Mouse (Mus musculus): Measurements from ENCODE around the gene Acyp2. TPM values are rescaled to one million over a fixed set of nuclear protein-coding genes. Genes with fewer than 3 reads are reported as not detected.
A peak's percentile ranks its signal among the peaks of the same experiment; 100 is the strongest.

Gene Acyp2
- 45.9 and 50.0 TPM in 2 replicates for polyA plus RNA-seq (2015; fragmentation: Nextera tagmentation; extraction: Ambion mirVana)

DNA sequence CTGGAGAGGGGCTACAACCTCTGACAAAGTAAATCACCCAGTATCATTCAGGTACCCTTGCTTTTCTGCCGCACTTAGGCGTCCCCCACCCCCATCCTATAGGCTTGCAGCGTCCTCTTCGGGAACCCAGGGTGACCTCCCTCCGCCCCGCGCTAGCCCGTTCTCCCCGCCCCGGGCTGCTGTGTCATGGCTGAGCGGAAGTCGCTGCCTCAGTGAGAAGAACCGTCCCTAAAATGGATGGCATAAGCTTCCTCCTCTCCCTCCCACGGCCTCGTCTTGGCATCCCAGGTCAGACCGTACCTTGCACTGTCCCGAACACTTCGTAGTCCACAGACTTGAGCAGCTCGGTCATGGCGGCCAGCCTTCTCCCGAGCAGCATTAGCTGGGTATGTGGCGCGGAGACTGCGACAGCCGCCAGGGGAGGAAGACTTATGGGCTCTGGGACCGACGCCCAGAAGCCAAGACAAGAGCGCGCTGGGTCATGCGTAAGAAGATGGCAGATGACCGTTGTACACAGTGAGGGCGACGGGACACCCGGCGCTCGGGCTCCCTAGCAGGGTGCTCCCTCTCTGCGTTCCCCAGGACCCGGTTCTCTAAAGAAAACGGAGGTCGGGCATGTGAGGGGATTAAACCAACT lies at the start of gene Acyp2:
Gene Acyp2 (minus strand): TSS at position 587 of the 637 bp plus-strand sequence.
- Histone ChIP-seq H3K4me3 (replicated peaks; ENCODE audit: low read depth, low read length) (peak within 1 kb of the TSS; percentile 69), H3K4me1 (replicated peaks; ENCODE audit: insufficient read depth, low read length) (0 out of 2 replicates have a peak, but pooled peaks cover 3% of the 10 kb centered on the region), H3K9ac (ENCODE audit: low read depth, low read length) (peak within 1 kb of the TSS; percentile 85), H3K9me3 (replicated peaks; ENCODE audit: low read length) (no peaks in the 10 kb centered on the region), H3K36me3 (ENCODE audit: insufficient read depth, low read length) (no peaks in the 10 kb centered on the region), H3K4me2 (ENCODE audit: low read length) (peak within 1 kb of the TSS; percentile 83), H3K27me3 (ENCODE audit: insufficient read depth, low read length) (no peaks in the 10 kb centered on the region), H3K27ac (peak within 1 kb of the TSS; percentile 87)
- peak; percentile 44 for TF ChIP-seq CTCF (IDR thresholded peaks at IDR 0.05; ENCODE audit: low read depth)
- peak; percentile 94 for ATAC-seq (replicated peaks; ENCODE audit: low FRiP score, low read depth)
- WGBS = under 1% methylated on average over 40 of the region's 40 CpGs
- peak; percentile 90 for DNase-seq (ENCODE audit: low spot score)

GRCm38 (mm10) chr11:30689421-30689820 lies 40.0 kb upstream of the Acyp2 start:
- WGBS = 49% methylated on average over 1 of the region's 1 CpGs
- H3K4me2 ChIP-seq (ENCODE audit: low read length) = no peak overlapping the region
- TF ChIP-seq CTCF (IDR thresholded peaks at IDR 0.05; ENCODE audit: low read depth) = no peak
- no peak overlapping the region for H3K9ac ChIP-seq (ENCODE audit: low read depth, low read length)
- no peaks in the 10 kb centered on the region for H3K9me3 ChIP-seq (replicated peaks; ENCODE audit: low read length)
- H3K27ac ChIP-seq = no peak overlapping the region
- DNase-seq (ENCODE audit: low spot score) (no peak), ATAC-seq (replicated peaks; ENCODE audit: low FRiP score, low read depth) (no peak)
- H3K36me3 ChIP-seq (ENCODE audit: insufficient read depth, low read length) = no peaks in the 10 kb centered on the region
- H3K4me1 ChIP-seq (replicated peaks; ENCODE audit: insufficient read depth, low read length) = no peaks in the 10 kb centered on the region
- H3K4me3 ChIP-seq (replicated peaks; ENCODE audit: low read depth, low read length) = no peak overlapping the region
- no peaks in the 10 kb centered on the region for H3K27me3 ChIP-seq (ENCODE audit: insufficient read depth, low read length)

DNA sequence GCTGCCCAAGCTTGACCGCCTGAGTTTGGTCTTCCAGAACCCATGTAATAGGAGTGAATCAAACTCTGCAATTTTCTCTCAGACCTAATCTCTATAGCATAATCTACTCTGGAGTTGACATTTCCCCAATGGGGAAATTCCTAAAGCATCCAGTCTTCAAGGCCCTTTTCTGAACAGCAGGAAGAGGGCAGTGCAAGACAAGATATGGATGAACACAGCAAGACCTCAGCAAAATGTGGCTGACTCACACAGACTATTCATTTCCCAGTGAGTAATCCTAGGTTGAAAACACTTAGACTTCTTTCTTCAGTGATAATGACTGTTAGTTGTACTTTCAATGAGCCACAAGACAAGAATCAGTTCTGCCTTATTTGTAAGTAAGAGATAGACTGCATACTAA lies 26.7 kb upstream of the Acyp2 start:
- Histone ChIP-seq H3K9me3 (replicated peaks; ENCODE audit: low read length) (no peaks in the 10 kb centered on the region), H3K4me3 (replicated peaks; ENCODE audit: low read depth, low read length) (no peak overlapping the region), H3K27ac (no peak overlapping the region), H3K36me3 (ENCODE audit: insufficient read depth, low read length) (no peaks in the 10 kb centered on the region), H3K4me2 (ENCODE audit: low read length) (no peak overlapping the region), H3K9ac (ENCODE audit: low read depth, low read length) (no peak overlapping the region), H3K4me1 (replicated peaks; ENCODE audit: insufficient read depth, low read length) (no peaks in the 10 kb centered on the region), H3K27me3 (ENCODE audit: insufficient read depth, low read length) (no peaks in the 10 kb centered on the region)
- ATAC-seq (replicated peaks; ENCODE audit: low FRiP score, low read depth) (peak; percentile 68; the same call in 1 of the 2 replicates), DNase-seq (ENCODE audit: low spot score) (peak; percentile 73)
- peak; percentile 72 for TF ChIP-seq CTCF (IDR thresholded peaks at IDR 0.05; ENCODE audit: low read depth)
- WGBS = 86% methylated on average over 1 of the region's 1 CpGs

- Histone ChIP-seq H3K9me3 (replicated peaks; ENCODE audit: low read length) (no peaks in the 10 kb centered on the region), H3K27me3 (ENCODE audit: insufficient read depth, low read length) (no peaks in the 10 kb centered on the region), H3K4me2 (ENCODE audit: low read length) (no peak overlapping the region), H3K27ac (no peak overlapping the region), H3K9ac (ENCODE audit: low read depth, low read length) (no peak overlapping the region), H3K4me1 (replicated peaks; ENCODE audit: insufficient read depth, low read length) (no peaks in the 10 kb centered on the region), H3K4me3 (replicated peaks; ENCODE audit: low read depth, low read length) (no peak overlapping the region), H3K36me3 (ENCODE audit: insufficient read depth, low read length) (no peaks in the 10 kb centered on the region)
- DNase-seq (ENCODE audit: low spot score) (no peak), ATAC-seq (replicated peaks; ENCODE audit: low FRiP score, low read depth) (no peak)
- 71% methylated on average over 1 of the region's 1 CpGs for WGBS
- TF ChIP-seq CTCF (IDR thresholded peaks at IDR 0.05; ENCODE audit: low read depth) = no peak
These were observed 23.3 kb upstream of the Acyp2 start for GRCm38 (mm10) chr11:30672719-30673118.

DNA sequence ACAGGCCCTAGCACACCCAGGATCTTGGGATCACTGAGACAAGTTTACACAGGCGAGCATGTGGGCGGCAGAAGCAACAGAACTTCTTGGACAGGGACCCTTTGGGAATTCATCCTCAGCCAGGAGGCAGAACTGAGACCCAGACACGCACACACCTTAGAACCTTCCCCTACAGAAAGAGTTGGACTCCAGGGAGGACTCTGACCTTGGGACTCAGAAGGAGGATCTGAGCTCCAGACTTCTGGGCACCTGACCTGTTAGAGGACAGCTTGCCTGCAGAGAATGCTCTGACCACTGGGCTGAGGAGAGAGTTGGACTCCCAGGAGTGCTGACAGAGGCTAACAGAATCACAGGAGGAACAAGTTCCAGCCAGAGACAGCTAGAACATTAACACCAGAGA lies 13.6 kb upstream of the Acyp2 start:
- peak; percentile 97 for ATAC-seq (replicated peaks; ENCODE audit: low FRiP score, low read depth)
- H3K9ac ChIP-seq (ENCODE audit: low read depth, low read length) = no peak overlapping the region
- 65% methylated on average over 3 of the region's 3 CpGs for WGBS

DNA sequence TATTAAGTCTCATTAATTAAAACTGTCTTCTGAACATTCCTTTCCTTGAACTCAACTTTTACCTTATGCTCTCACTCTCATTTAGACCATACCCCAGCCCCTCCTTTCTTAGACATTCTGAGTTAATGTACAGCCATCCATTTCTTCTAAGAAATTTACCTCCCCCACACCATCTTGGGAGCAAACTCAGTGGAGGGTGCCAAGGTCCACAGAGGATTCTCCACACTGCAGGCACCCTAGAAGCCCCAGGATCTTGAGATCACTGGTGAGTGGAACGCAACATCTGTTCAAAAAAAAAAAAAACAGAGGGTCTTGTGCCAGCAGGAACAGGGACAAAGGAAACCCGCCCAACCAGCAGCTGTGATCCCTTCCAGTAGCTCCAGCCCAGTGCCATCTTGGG lies 13.2 kb upstream of the Acyp2 start:
- H3K9ac ChIP-seq (ENCODE audit: low read depth, low read length) = no peak overlapping the region
- no peaks in the 10 kb centered on the region for H3K36me3 ChIP-seq (ENCODE audit: insufficient read depth, low read length)
- no peak for TF ChIP-seq CTCF (IDR thresholded peaks at IDR 0.05; ENCODE audit: low read depth)
- H3K4me3 ChIP-seq (replicated peaks; ENCODE audit: low read depth, low read length) = no peak overlapping the region
- DNase-seq (ENCODE audit: low spot score) = peak; percentile 27
- H3K9me3 ChIP-seq (replicated peaks; ENCODE audit: low read length) = no peaks in the 10 kb centered on the region
- 82% methylated on average over 2 of the region's 2 CpGs for WGBS
- H3K4me1 ChIP-seq (replicated peaks; ENCODE audit: insufficient read depth, low read length) = no peaks in the 10 kb centered on the region
- H3K27ac ChIP-seq = peak overlapping the region; percentile 47; the same call in 1 of the 2 replicates
- H3K4me2 ChIP-seq (ENCODE audit: low read length) = no peak overlapping the region
- peak; percentile 91 for ATAC-seq (replicated peaks; ENCODE audit: low FRiP score, low read depth)
- H3K27me3 ChIP-seq (ENCODE audit: insufficient read depth, low read length) = no peaks in the 10 kb centered on the region

More for the DNA sequence above, 13.6 kb upstream of the Acyp2 start:
- Histone ChIP-seq H3K27ac (peak overlapping the region; percentile 47; the same call in 1 of the 2 replicates), H3K4me1 (replicated peaks; ENCODE audit: insufficient read depth, low read length) (no peaks in the 10 kb centered on the region), H3K4me3 (replicated peaks; ENCODE audit: low read depth, low read length) (no peak overlapping the region), H3K9me3 (replicated peaks; ENCODE audit: low read length) (no peaks in the 10 kb centered on the region), H3K27me3 (ENCODE audit: insufficient read depth, low read length) (no peaks in the 10 kb centered on the region), H3K4me2 (ENCODE audit: low read length) (no peak overlapping the region), H3K36me3 (ENCODE audit: insufficient read depth, low read length) (no peaks in the 10 kb centered on the region)
- TF ChIP-seq CTCF (IDR thresholded peaks at IDR 0.05; ENCODE audit: low read depth) = no peak
- DNase-seq (ENCODE audit: low spot score) = peak; percentile 11

Measured in kidney, postnatal 0 days (tissue).